Mouse (Mus musculus) CH12.LX (cell line): ENCODE measurements around the gene Dzank1.

Experiments used
- CTCF ChIP-seq, 2 experiments: IDR thresholded peaks in 1 of 2; conservative IDR thresholded peaks in 1 of 2; 2 replicates each; pipeline ENCODE4 v1.5.1; 2011 to 2012; ENCODE audit warnings: low read depth in 2 of 2, low read length in 2 of 2, improper control_type of control experiment in 1 of 2, inconsistent platforms in 1 of 2, mild to moderate bottlenecking in 1 of 2, moderate library complexity in 1 of 2
- E2F4 ChIP-seq: IDR thresholded peaks from 2 replicates; pipeline ENCODE4 v1.6.1; 2011; ENCODE audit warnings: low read depth, low read length, improper control_type of control experiment; ENCODE audit not compliant: insufficient replicate concordance
- ETS1 ChIP-seq: conservative IDR thresholded peaks from 2 replicates; pipeline ENCODE4 v1.6.1; 2012; ENCODE audit warnings: low read depth, mild to moderate bottlenecking, inconsistent platforms, low read length, improper control_type of control experiment, moderate library complexity
- JUND ChIP-seq: conservative IDR thresholded peaks from 2 replicates; pipeline ENCODE4 v1.6.1; 2011; ENCODE audit warnings: low read depth, low read length, improper control_type of control experiment
- MYC ChIP-seq: IDR thresholded peaks from 2 replicates; pipeline ENCODE4 v1.6.1; 2011; ENCODE audit warnings: low read depth, mild to moderate bottlenecking, improper control_type of control experiment, low read length
- NELFE ChIP-seq: IDR thresholded peaks from 2 replicates; pipeline ENCODE4 v1.6.1; 2011; ENCODE audit warnings: low read depth, low read length, improper control_type of control experiment
- NRF1 ChIP-seq: IDR thresholded peaks from 2 replicates; pipeline ENCODE4 v1.6.1; 2014; ENCODE audit warnings: low read depth, mild to moderate bottlenecking, inconsistent platforms, low read length, improper control_type of control experiment, moderate library complexity
- POLR2AphosphoS2 ChIP-seq: IDR thresholded peaks from 2 replicates; pipeline ENCODE4 v1.6.1; 2011; ENCODE audit warnings: low read depth, low read length, improper control_type of control experiment
- ZMIZ1 ChIP-seq: IDR thresholded peaks from 2 replicates; pipeline ENCODE4 v1.6.1; 2012; ENCODE audit warnings: low read depth, mild to moderate bottlenecking, inconsistent platforms, low read length, improper control_type of control experiment

DNA sequence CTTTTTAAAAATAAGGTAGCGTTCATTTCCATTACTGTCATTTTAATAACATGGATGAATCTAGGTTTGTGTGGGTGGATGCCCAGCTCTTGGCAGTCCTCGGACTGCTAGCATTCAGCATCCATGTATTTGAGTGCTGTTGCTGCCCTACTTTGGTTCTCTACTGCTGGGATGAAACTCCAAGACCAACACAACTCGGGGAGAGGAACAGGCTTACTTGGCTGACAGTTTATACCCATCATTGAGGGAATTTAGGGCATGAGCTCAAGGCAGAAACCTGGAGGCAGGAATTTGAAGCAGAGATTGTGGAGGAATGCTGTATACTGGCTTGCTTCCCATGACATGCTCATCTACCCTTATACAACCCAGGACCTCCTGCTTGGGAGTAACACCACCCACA is 12.6 kb downstream of the Dzank1 start:
- TF ChIP-seq CTCF (conservative IDR thresholded peaks at IDR 0.05 in 1 of 2, IDR thresholded peaks at IDR 0.05 in 1 of 2; ENCODE audit: low read depth in 2 of 2, low read length in 2 of 2) (no peak), POLR2AphosphoS2 (no peak), NELFE (no peak), E2F4 (no peak), MYC (no peak), JUND (no peak), ZMIZ1 (no peak), ETS1 (no peak), NRF1 (no peak)
